Mouse (Mus musculus): Measurements from ENCODE around the gene Gmds.
A peak's percentile ranks its signal among the peaks of the same experiment; 100 is the strongest.

The Gmds gene

GRCm38 (mm10) chr13:31854000-31854399 is 484.5 kb downstream of the Gmds start:
- DNase-seq, result no peak

GRCm38 (mm10) chr13:31853564-31853963 is 485.0 kb downstream of the Gmds start:
- no peak for DNase-seq

GRCm38 (mm10) chr13:31849258-31849971 is 489.1 kb downstream of the Gmds start:
- DNase-seq, result no peak

GRCm38 (mm10) chr13:31835802-31836201 is 502.7 kb downstream of the Gmds start:
- no peak for DNase-seq

- no peak for DNase-seq
These were observed 508.2 kb downstream of the Gmds start for GRCm38 (mm10) chr13:31830332-31830731.

- DNase-seq, result no peak
These were observed 510.1 kb downstream of the Gmds start for GRCm38 (mm10) chr13:31828446-31828845.

- no peak for DNase-seq
These were observed 510.7 kb downstream of the Gmds start for GRCm38 (mm10) chr13:31827820-31828332.

- no peak for DNase-seq
These were observed 511.4 kb downstream of the Gmds start for GRCm38 (mm10) chr13:31827160-31827559.

- no peak for DNase-seq
These were observed 513.4 kb downstream of the Gmds start for GRCm38 (mm10) chr13:31825180-31825579.

- DNase-seq, result no peak
These were observed 515.2 kb downstream of the Gmds start for GRCm38 (mm10) chr13:31823316-31823715.

- no peak for DNase-seq
These were observed 517.5 kb downstream of the Gmds start for GRCm38 (mm10) chr13:31821050-31821449.

GRCm38 (mm10) chr13:31820587-31821017 is 517.9 kb downstream of the Gmds start:
- no peak for DNase-seq

- no peak for DNase-seq
These were observed 518.7 kb downstream of the Gmds start for GRCm38 (mm10) chr13:31819664-31820405.

GRCm38 (mm10) chr13:31818337-31818736 is 520.2 kb downstream of the Gmds start:
- no peak for DNase-seq

GRCm38 (mm10) chr13:31815383-31816003 is 523.0 kb downstream of the Gmds start:
- DNase-seq, result no peak

GRCm38 (mm10) chr13:31812701-31813100 is 525.8 kb downstream of the Gmds start:
- DNase-seq, result no peak

- DNase-seq, result no peak
These were observed 527.0 kb downstream of the Gmds start for GRCm38 (mm10) chr13:31811542-31812021.

GRCm38 (mm10) chr13:31810693-31811541 is 527.6 kb downstream of the Gmds start:
- DNase-seq, result no peak

GRCm38 (mm10) chr13:31810375-31810692 is 528.2 kb downstream of the Gmds start:
- DNase-seq, result no peak

GRCm38 (mm10) chr13:31809701-31810100 is 528.8 kb downstream of the Gmds start:
- DNase-seq, result no peak

GRCm38 (mm10) chr13:31808804-31809420 is 529.6 kb downstream of the Gmds start:
- no peak for DNase-seq

GRCm38 (mm10) chr13:31808116-31808803 is 530.3 kb downstream of the Gmds start:
- DNase-seq, result peak; percentile 46
